Mouse (Mus musculus): ENCODE measurements at regions not wholly inside any gene's neighbourhood (a gene's known extent, or its start where the extent isn't known, plus 50 kb on each side); places are given as distances from the start of the nearest gene placed in this dataset.
"Not testable (repeated sequence)": the region's sequence is repeated elsewhere in the genome, so short reads cannot be mapped to it uniquely, and the experiment has no call there.

DNA sequence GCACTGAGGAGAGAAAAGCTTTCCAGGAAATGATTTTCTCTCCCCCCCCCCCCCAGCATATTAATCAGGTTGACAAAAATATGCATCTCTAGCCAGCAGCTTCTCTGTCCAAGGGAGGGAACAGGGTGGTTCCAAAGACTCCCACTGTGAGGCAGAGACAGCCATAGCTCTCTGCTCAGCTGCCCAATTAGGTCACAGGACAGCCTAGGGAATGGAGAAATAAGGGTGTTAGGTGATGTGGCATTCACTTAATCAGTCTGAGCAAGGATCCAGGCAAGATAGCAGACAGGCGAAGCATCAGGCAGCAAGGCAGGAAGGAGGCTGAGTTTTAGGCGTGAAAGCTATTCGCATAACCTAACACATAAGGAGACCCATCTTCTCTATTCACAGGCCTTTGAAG lies 266.2 kb upstream of the Meis2 start:
- Histone ChIP-seq H3K4me1 (replicated peaks) (no peaks in the 10 kb centered on the region), H3K27me3 (no peaks in the 10 kb centered on the region), H3K36me3 (no peaks in the 10 kb centered on the region), H3K4me2 (replicated peaks) (no peak overlapping the region), H3K9me3 (no peaks in the 10 kb centered on the region), H3K27ac (no peak overlapping the region), H3K4me3 (replicated peaks) (no peak overlapping the region), H3K9ac (replicated peaks) (no peak overlapping the region)
- no peak for ATAC-seq
- 89% methylated on average over 3 of the region's 3 CpGs for WGBS

DNA sequence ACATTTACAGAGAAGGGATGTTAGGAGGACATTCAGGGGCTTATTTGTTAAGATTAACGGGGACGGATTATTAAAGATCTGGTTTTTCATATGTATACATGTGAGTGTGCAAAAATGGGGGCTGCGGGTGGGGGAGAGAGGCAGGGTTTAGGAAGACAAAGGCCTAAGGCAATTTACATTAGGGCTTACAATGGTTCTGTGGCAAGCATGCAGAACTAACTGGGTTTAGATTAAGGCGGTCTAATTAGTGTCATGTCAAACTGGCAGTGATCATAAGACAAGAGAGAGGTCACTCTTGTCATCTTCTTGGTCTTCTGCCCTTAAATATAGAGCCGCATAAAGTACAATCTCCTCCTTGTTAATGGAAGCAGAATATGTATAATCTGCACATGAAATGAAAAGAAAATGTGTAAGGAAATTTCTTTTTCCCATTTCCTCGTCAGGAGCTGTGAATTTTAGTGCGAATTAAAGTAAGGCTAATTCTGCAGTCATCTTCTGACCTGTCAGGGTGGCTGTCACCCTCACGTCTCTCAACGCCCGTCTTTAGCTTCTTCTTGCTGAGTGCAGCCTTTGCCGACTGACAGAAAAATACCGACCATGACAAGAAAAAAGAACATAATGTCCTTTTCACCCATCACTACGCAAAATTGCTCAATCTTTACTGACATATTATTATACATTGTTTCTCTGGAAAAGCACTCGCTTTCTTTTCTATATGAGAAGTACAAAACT lies 256.6 kb upstream of the Meis2 start:
- Histone ChIP-seq H3K4me3 (replicated peaks) (no peak overlapping the region), H3K9ac (replicated peaks) (no peak overlapping the region), H3K9me3 (no peaks in the 10 kb centered on the region), H3K36me3 (no peaks in the 10 kb centered on the region), H3K4me1 (replicated peaks) (peaks cover 42% of the 10 kb centered on the region), H3K4me2 (replicated peaks) (no peak overlapping the region), H3K27me3 (no peaks in the 10 kb centered on the region), H3K27ac (peak overlapping the region; percentile 52)
- peak; percentile 49 for ATAC-seq
- WGBS = 48% methylated on average over 14 of the region's 14 CpGs

DNA sequence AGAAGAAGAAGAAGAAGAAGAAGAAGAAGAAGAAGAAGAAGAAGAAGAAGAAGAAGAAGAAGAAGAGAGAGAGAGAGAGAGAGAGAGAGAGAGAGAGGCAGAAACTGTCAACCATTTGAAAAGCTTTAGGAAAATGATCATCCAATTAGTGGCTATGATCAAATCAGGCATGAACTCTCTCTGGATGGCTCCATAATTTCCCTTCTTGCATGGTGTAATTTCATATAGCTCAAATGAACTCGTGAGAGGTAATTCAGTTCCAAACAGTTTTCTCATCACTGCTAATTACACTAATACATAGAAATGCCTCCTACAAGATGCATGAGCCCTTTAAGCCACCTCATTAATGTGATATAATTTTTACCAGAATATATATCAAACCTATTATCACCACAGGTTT lies 233.9 kb upstream of the Meis2 start:
- 78% methylated on average over 1 of the region's 1 CpGs for WGBS

DNA sequence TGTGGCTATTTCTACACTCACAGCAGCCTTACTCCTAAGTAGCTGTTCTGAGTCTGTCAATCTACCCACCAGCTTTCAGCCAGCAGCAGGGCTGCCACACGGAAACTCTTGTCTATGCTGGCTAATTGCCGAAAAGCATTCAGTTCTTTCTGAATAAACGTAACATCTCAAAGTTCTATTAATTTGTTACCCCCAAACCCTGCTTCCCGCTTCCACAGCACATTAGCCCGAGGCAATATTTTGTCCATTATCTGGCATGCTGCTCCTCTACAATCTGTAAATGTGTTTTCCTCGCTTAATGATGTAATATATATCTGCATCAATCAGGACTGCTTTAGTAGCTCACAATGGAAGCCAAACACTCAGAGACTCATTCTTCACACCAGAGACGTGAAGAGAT lies 224.2 kb upstream of the Meis2 start:
- Histone ChIP-seq H3K4me3 (replicated peaks) (no peak overlapping the region), H3K4me2 (replicated peaks) (no peak overlapping the region), H3K27ac (no peak overlapping the region), H3K36me3 (no peaks in the 10 kb centered on the region), H3K4me1 (replicated peaks) (no peaks in the 10 kb centered on the region), H3K9me3 (no peaks in the 10 kb centered on the region), H3K9ac (replicated peaks) (no peak overlapping the region), H3K27me3 (no peaks in the 10 kb centered on the region)
- 76% methylated on average over 7 of the region's 7 CpGs for WGBS
- no peak for ATAC-seq

More for the DNA sequence above, 233.9 kb upstream of the Meis2 start:
- Histone ChIP-seq H3K4me2 (replicated peaks) (no peak overlapping the region), H3K4me1 (replicated peaks) (no peaks in the 10 kb centered on the region), H3K27me3 (no peaks in the 10 kb centered on the region), H3K9me3 (no peaks in the 10 kb centered on the region), H3K4me3 (replicated peaks) (no peak overlapping the region), H3K27ac (no peak overlapping the region), H3K36me3 (no peaks in the 10 kb centered on the region), H3K9ac (replicated peaks) (no peak overlapping the region)
- ATAC-seq = no peak

DNA sequence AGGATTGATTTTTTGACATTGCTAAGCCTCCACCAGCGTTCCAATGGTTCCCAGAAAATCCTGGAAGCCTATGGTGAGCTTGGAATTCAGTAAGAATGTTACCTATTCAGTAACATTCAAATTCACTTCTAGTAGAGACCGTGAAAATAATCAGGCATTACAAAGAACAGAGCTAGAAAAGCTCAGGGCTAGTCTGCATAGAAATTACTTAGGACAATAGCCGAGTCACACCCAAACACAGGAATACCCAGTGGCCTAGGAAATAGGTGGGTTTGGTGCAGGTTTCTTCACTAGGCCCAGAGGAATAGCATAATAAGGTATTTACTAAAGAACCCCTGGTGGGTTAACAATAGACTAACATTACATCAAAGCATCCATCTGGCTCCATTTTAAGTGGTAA lies 177.6 kb upstream of the Meis2 start:
- H3K4me2 ChIP-seq (replicated peaks); H3K9me3 ChIP-seq; H3K9ac ChIP-seq (replicated peaks); H3K27ac ChIP-seq; H3K4me1 ChIP-seq (replicated peaks); H3K4me3 ChIP-seq (replicated peaks); H3K27me3 ChIP-seq; ATAC-seq; H3K36me3 ChIP-seq: not testable (repeated sequence)
- WGBS = 41% methylated on average over 3 of the region's 3 CpGs

DNA sequence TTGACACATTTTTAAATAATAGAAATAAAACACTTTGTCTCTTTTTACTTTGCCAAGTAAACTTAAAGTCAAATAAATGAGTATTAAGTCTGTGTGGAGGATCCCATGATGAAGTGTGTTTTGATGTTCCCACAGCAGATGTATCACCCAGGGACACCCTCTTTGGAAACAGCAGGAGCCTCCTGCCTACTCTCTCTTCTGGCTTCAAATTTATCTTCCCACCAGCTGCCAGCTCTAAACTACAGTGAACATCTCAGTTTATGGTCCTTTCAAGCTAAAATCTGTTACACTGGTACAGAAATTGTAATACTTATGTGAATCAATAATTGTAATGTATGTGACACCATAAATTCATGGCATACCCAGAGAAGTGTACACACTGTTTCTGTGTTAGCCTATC lies 171.1 kb upstream of the Meis2 start:
- Histone ChIP-seq H3K36me3 (no peaks in the 10 kb centered on the region), H3K27me3 (no peaks in the 10 kb centered on the region), H3K4me2 (replicated peaks) (no peak overlapping the region), H3K4me3 (replicated peaks) (no peak overlapping the region), H3K9ac (replicated peaks) (no peak overlapping the region), H3K9me3 (no peaks in the 10 kb centered on the region), H3K4me1 (replicated peaks) (no peaks in the 10 kb centered on the region), H3K27ac (no peak overlapping the region)
- ATAC-seq = no peak

DNA sequence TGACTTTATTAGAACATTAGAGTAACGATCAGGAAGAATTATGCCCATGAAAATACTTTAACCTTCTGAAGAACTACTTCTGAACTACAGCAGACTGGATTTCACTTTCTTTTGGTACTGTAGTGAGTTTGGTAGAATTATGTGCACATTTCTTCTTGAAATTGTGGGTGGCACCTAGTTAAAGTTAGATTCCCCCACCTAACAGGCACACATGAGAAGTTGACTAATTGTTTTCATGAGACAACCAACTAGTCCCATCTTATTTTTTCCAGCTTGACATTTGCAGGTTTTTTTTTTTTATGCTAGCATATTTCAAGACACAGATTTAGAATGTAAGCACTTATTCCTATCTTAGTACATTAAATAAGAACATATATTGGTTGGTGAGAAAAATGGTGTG lies 167.2 kb upstream of the Meis2 start:
- H3K27me3 ChIP-seq = no peaks in the 10 kb centered on the region
- no peaks in the 10 kb centered on the region for H3K4me1 ChIP-seq (replicated peaks)
- H3K27ac ChIP-seq = no peak overlapping the region
- H3K9ac ChIP-seq (replicated peaks) = no peak overlapping the region
- no peak overlapping the region for H3K4me2 ChIP-seq (replicated peaks)
- ATAC-seq = no peak
- WGBS = 90% methylated on average over 1 of the region's 1 CpGs
- H3K9me3 ChIP-seq = no peaks in the 10 kb centered on the region
- H3K36me3 ChIP-seq = no peaks in the 10 kb centered on the region
- H3K4me3 ChIP-seq (replicated peaks) = no peak overlapping the region

DNA sequence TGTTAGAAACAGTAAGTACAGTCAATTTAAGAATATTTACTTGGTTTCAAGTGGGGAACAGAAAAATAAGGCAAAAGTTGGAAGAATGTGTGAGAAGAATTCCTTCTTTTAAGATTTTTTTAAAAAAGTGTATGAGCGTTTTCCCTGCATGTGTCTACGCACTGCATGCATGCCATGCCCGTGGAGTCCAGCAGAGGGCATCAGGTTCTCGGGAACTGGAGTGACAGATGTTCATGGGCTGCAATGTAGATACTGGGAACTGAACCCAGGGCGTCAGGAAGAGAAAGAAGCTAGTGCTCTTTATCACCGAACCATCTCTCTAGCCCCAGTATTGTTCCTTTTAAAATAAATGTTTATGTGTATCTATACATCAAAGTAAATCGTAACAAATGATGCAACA lies 150.8 kb upstream of the Meis2 start:
- no peaks in the 10 kb centered on the region for H3K4me1 ChIP-seq (replicated peaks)
- H3K27me3 ChIP-seq = no peaks in the 10 kb centered on the region
- H3K9me3 ChIP-seq = no peaks in the 10 kb centered on the region
- no peak for ATAC-seq
- H3K4me2 ChIP-seq (replicated peaks) = no peak overlapping the region
- WGBS = 74% methylated on average over 7 of the region's 7 CpGs
- no peaks in the 10 kb centered on the region for H3K36me3 ChIP-seq
- no peak overlapping the region for H3K27ac ChIP-seq
- H3K9ac ChIP-seq (replicated peaks) = no peak overlapping the region
- H3K4me3 ChIP-seq (replicated peaks) = no peak overlapping the region

DNA sequence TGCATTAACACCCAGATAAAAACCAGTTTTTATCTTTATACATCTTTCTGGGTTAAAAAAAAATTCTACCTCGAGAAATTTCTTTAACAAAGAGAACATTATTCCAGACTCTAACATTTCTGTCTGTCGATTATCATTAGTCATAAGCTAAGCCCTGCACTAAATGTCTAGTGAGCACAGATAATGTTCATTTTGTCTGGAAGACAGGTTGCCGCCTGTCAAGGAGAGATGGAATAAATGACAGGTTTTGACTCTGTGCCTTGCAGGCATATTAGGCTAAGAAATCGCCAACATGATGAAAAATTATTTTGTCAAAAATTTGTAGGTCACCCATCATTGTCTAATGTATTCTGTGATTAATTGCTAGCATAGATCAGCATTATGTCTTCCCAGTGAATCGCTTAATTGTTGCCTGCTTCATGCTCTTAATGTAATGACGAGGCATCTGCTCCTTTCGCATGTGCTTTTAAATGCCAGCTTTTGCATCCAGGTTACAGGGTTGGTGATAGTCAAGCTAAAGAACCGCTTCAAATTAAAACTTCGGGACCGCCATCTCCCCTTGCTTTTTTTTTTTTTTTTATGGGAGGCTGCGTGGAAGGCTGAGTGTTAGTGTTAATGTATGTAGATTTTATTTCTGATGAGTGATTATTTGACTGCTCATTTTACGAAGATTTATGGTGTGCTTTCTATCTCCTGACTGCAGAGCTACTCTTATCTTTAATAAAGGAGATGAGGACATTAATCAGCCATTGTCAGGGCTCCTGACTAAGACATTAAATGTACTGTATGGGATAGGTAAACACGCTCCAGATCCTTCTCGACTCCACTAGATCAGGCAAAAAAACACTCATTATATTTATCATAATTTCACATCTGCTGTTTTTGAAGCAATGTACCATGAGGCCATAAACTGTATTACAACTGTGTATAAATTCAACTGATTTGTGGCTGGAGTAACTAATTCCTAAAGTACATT lies 135.9 kb upstream of the Meis2 start:
- 59% methylated on average over 14 of the region's 14 CpGs for WGBS
- peaks cover 16% of the 10 kb centered on the region; the same call in 1 of the 2 replicates for H3K4me1 ChIP-seq (replicated peaks)
- peak overlapping the region; percentile 44 for H3K27ac ChIP-seq
- no peak overlapping the region for H3K4me3 ChIP-seq (replicated peaks)
- no peaks in the 10 kb centered on the region for H3K27me3 ChIP-seq
- H3K9me3 ChIP-seq = no peaks in the 10 kb centered on the region
- H3K4me2 ChIP-seq (replicated peaks) = no peak overlapping the region
- H3K9ac ChIP-seq (replicated peaks) = no peak overlapping the region
- 0 out of 2 replicates have a peak, but pooled peaks have one; percentile 53 for ATAC-seq
- no peaks in the 10 kb centered on the region for H3K36me3 ChIP-seq

DNA sequence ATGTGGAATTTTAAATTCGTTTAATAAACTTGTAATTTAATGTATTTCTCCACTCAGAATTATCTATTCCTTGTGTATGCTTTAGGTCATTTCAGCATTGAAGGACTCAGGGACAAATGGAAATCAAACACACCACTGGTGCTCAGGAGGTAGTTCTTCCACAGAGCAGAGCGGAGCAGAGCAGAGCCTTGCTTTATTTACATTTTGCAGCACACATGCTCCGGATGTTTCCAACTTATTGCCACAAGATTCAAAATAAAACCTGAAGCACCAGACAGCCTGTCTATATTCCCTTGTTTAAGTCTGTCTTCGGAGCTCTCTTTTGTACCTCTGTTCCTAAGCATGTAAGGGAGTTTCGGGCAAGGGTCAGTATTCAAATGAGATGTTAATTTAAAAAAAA lies 135.2 kb upstream of the Meis2 start:
- WGBS = 57% methylated on average over 5 of the region's 5 CpGs
- peaks cover 16% of the 10 kb centered on the region; the same call in 1 of the 2 replicates for H3K4me1 ChIP-seq (replicated peaks)
- no peaks in the 10 kb centered on the region for H3K27me3 ChIP-seq
- H3K36me3 ChIP-seq = no peaks in the 10 kb centered on the region
- no peaks in the 10 kb centered on the region for H3K9me3 ChIP-seq
- no peak overlapping the region for H3K9ac ChIP-seq (replicated peaks)
- H3K4me2 ChIP-seq (replicated peaks) = no peak overlapping the region
- no peak for ATAC-seq
- H3K4me3 ChIP-seq (replicated peaks) = no peak overlapping the region
- H3K27ac ChIP-seq = 0 out of 2 replicates have a peak overlapping the region, but pooled peaks have one; percentile 25

DNA sequence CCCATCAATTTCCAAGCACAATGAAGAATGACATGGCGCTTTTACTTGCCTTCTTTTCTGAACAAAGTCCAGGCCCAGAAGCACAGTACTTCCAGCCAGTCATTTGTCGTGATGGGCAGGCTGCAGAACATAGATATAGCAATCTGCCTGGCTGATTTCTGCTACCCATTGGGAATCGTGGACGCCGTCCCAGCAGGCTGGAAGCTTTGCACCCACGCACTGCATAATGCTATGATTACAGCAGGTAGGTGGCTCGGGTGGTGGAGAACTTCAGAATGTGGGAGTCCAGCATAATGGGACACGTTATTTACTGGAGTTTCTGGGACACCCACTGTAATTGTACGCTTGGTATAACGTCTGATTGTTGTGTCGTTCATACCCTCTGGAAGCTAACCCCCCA lies 116.2 kb upstream of the Meis2 start:
- Histone ChIP-seq H3K9ac (replicated peaks) (no peak overlapping the region), H3K27me3 (no peaks in the 10 kb centered on the region), H3K4me1 (replicated peaks) (no peaks in the 10 kb centered on the region), H3K9me3 (no peaks in the 10 kb centered on the region), H3K4me2 (replicated peaks) (no peak overlapping the region), H3K4me3 (replicated peaks) (no peak overlapping the region), H3K27ac (no peak overlapping the region), H3K36me3 (no peaks in the 10 kb centered on the region)
- 85% methylated on average over 11 of the region's 11 CpGs for WGBS
- ATAC-seq = no peak

DNA sequence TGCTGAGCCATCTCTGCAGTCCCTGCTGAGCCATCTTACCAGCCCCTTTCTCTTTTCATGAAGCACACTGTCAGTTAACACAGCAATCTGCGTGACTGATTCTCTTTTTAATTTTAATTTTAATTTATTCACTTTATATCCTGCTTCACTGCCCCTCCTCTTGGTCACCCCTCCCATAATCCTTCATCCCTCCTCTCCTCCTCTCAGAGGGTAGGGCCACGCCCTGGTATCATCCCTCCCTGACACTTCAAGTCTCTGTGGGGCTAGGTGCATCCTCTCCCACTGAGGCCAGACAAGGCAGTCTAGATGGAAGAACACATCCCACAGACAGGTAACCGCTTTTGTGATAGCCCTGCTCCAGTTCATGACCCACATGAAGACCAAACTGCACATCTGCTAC lies 111.5 kb upstream of the Meis2 start:
- H3K9ac ChIP-seq (replicated peaks) = no peak overlapping the region
- no peaks in the 10 kb centered on the region for H3K4me1 ChIP-seq (replicated peaks)
- no peak for ATAC-seq
- no peak overlapping the region for H3K4me3 ChIP-seq (replicated peaks)
- H3K9me3 ChIP-seq = no peaks in the 10 kb centered on the region
- no peak overlapping the region for H3K27ac ChIP-seq
- no peak overlapping the region for H3K4me2 ChIP-seq (replicated peaks)
- no peaks in the 10 kb centered on the region for H3K36me3 ChIP-seq
- WGBS = 87% methylated on average over 3 of the region's 3 CpGs
- H3K27me3 ChIP-seq = no peaks in the 10 kb centered on the region

All from midbrain, embryonic 13.5 days (tissue).